Mouse (Mus musculus): ENCODE measurements around the gene Upk3a. TPM values are rescaled to one million over a fixed set of nuclear protein-coding genes. Genes with fewer than 3 reads are reported as not detected.
"Not testable (repeated sequence)": the region's sequence is repeated elsewhere in the genome, so short reads cannot be mapped to it uniquely, and the experiment has no call there.

Upk3a gene
- total RNA-seq, 1 experiment from 2014 or later: not detected

- DNase-seq: peak; percentile 85
Measured at GRCm38 (mm10) chr15:85000984-85001982, 15.7 kb upstream of the Upk3a start.

DNA sequence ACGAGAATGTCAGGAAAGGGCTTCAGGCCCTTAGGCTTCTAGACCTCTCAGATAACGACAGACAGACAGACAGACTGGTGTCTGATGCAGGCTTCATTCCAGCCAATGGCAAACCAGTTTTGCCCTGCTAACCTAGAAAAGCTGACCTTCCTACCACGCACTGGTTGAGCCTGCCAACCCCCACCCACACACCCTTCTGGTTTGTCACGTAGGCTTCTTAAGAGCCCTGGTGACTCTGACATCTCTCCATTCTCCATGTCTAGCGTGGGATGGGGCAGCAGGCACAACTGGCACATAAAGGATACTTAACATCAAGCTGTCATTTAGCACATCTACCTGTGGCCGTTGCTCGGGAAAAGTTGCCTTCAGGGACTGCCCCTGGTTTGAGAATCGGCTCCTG, 7.3 kb upstream of the Upk3a start:
- no peak for DNase-seq

DNA sequence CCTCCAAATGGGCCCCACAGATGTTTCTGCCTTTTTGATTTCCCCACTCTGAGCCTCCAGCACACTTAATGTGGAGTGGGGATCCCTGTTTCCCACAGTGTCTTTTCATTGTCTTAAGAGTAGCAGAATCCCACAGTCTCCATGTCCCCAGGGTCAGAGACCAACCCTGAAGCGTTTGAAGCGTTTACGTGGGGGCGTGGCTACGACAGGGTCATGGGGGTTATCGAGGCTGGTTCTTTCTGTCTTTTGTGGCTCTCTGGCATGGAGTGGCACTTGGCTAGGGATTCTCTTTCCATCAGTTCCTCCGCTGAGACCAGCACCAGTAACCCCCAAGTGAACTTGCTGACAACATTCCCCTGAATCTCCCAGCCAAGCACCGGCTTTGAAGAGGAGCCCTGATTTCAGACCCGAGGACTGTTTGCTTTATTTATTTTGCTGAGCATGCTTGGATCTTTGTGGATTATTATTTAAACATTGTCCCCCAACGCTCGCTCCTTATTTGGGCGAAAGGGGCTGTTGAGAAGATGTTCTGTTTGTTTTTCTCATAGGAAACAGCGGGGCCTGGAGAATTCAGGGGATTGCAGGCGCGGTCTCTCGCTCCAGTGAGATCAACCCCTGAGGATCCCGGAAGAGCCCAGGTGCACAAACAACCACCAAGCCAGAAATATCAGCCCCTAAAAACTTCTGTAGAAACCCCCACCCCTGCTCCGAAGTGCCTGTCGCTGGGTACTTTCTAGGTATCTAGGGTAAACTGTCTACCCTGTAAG, 4.9 kb upstream of the Upk3a start:
- DNase-seq: no peak

GRCm38 (mm10) chr15:85012662-85013054, 4.3 kb upstream of the Upk3a start:
- DNase-seq: no peak

DNA sequence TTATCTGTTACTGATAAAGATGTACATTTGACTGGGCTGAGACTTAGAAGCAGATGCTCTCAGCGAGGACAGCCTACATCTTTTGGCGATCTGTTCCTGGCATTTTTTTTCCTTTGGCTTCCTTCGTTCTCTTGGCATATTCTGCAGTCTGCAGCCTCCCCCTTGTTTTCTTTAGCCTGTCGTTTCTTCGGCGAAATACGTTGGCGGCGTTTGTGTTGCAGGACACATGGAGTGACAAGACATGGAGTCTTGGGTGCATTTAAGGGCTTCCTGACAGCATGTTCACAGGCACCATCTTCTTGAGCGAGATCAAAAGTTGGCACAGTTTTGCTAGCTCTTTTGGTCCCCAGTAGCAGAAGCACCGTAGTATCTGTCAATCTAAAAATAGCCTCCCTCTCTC, 1.2 kb upstream of the Upk3a start:
- DNase-seq: no peak

DNA sequence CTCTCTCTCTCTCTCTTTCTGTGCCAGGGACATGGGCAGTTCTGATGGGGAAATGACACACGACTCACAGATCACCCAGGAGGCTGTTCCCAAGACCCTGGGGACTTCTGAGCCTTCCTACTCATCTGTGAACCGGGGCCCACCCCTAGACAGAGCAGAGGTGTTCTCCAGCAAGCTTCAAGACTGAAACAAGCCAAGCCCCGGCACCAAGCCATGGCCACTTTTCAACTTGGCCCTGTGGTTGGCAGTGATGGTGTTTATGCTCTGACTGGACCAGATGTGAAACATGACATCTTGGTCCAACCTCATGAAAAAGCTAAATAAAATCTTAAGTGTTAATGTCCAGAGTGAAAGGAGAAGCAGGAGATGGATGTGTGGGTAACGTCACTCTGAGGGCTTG, 5.3 kb downstream of the Upk3a start:
- no peak for DNase-seq

GRCm38 (mm10) chr15:85026197-85026596, 9.3 kb downstream of the Upk3a start:
- DNase-seq: no peak

GRCm38 (mm10) chr15:85027740-85028139, 10.8 kb downstream of the Upk3a start:
- DNase-seq: no peak

GRCm38 (mm10) chr15:85028648-85029047, 11.7 kb downstream of the Upk3a start, which contains the start of gene Fam118a:
TSS of gene Fam118a (plus strand) at chr15:85028948.
- DNase-seq: not testable (repeated sequence)

DNA sequence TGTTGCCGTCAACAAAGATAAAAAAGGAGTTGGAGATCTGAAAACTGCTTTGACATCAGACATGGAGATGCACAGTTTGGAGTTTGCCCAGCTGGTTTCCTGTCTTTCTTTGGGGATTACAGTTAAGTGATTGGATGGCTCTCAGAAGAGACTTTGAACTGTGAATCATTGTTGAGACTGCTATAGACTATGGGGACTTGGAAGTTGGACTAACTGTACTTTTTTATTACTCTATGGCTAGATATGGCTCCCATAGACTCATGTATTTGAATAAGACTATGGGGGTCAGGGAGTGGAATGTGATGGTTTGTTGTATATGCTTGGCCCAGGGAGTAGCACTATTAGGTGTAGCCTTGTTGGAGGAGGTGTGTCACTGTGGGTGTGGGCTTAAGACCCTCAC, 13.7 kb downstream of the Upk3a start:
- DNase-seq: not testable (repeated sequence)

DNA sequence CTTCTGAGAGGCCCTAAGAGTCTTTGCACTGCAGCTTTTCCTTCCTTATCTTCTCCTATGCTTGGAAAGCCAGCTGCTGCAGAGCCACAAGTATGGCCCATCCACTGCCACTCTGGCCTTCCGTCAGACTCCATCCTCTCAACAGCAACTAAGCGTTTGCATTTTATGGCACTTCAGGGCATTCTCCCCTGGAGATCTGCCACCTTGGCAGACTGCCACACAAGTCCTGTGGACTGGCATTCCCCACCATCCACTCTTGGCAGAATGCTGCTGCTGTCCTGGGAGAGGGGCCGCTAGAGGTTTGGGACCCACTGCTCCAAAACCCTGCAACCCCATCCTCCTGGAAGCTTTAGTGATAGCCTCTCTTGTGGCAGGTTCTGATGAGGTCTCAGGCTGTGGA, 14.9 kb downstream of the Upk3a start:
- no peak for DNase-seq

DNA sequence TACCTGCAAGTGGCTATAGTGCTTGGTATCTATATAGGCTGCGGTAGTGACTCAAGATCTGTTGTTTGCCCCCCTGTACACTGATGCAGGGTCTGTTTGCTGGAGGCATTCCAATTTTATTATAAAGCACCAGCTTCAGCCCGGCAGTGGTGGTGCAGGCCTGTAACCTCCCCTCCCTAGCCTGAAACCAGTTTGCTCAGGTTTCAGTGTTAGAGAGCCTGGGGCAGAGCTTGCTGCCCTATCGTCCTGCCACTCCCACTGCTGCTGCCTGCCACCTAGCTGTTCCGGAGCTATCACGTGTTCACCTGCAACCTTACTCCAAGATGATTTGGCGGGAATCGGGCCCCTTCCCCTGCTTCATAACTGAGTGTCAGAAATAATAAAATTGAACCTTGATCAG, 17.0 kb downstream of the Upk3a start:
- DNase-seq: not testable (repeated sequence)

- DNase-seq: peak; percentile 98
Measured at GRCm38 (mm10) chr15:85036566-85037342, 19.8 kb downstream of the Upk3a start.

DNA sequence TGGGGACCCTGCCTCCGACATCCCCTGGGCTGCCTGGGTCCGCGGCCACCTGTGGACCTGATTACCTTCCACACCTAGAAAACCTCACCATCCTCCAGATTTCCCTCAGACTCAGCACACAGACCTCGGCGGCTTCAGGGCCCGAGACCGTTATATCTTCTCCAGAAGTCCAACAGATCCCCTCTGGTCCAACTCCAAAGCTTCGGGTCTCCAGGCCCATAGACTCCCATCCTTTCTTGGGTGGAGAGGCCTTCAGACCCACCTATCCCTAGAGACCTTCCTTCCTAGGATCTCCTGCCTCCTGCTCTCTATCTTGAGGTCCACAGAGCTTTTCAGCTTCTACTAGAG, 20.4 kb downstream of the Upk3a start:
- DNase-seq: no peak

- no peak for DNase-seq
Measured at GRCm38 (mm10) chr15:85041546-85042225, 24.7 kb downstream of the Upk3a start.

DNA sequence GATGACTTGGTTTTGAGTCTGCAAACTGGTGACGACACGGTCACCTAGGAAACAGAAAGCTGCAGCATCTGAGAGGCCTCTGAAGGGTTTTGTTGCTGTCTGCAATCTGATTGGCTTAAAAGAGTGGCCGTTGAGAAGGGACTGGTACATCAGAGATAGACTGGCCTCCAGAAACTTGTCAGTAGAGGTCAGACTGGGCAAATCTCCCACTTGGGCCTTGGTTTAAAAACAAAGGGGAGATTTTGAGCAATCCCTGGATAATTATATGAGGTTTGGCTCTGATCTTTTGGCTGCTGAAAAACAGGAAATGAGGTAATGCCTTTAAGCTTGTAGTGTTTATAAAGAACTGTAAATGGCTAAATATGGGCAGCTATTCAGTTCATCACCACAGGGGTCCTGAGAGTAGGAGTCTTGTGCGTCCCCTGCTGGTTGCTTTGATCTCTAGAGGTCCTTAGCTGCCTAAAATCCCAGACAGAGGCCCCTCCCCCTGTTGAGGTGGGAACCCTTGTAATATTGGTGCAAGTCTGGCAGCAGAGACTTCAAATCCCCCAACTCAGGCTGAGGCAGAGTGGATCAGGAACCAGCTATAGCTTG, 25.5 kb downstream of the Upk3a start:
- DNase-seq: no peak

- DNase-seq: no peak
Measured at GRCm38 (mm10) chr15:85043116-85043515, 26.2 kb downstream of the Upk3a start.

GRCm38 (mm10) chr15:85043761-85044160, 26.8 kb downstream of the Upk3a start:
- no peak for DNase-seq

- no peak for DNase-seq
Measured at GRCm38 (mm10) chr15:85046230-85046950, 29.4 kb downstream of the Upk3a start.

DNA sequence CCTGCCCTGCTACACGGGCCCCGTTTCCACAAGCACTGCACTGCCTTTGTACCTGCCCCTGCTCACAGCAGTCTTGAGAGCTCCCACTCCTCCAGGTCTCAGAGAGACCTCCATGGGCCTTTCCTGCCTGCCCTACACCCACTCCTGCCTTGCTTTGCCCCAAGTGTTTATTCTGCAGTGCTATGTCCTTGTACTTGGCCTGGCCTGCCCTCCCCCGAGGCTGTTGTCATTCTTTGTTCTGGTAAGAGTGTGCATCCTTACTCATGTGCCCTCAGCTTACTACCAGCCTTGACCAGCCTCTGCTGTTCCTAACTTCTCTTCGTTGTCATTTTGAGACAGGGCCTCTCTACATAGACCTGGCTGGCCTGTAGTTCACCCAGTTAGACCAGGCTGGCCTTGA, 30.9 kb downstream of the Upk3a start:
- DNase-seq: peak; percentile 32

- no peak for DNase-seq
Measured at GRCm38 (mm10) chr15:85049758-85050157, 32.8 kb downstream of the Upk3a start.
